Mouse (Mus musculus): ENCODE measurements around the gene Prdm11.

Prdm11 gene

GRCm38 (mm10) chr2:92931061-92931460 is 114.9 kb downstream of the Prdm11 start:
- no peak for DNase-seq (ENCODE audit: low read depth, low spot score)

DNA sequence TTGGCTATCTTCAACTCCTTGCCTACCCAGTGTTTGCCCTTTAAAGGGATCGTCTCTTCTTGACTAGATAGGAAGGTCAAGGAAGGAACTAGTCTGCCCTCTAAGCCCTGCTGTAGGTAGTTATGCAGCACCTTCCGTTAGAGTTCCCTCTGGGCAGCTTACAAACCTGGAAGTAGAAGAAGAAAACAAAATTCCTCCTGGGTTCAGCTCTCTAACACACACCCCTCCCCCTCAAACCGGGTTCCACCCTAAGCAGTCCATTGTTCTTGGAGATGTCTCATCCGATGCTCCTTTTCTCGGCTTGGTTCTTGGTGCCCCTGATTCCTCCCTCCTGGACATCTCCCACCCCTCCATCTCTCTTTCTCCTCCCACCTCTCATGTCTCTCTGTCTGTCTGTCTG is 116.3 kb downstream of the Prdm11 start:
- DNase-seq (ENCODE audit: low read depth, low spot score): no peak

GRCm38 (mm10) chr2:92924677-92925259 is 121.2 kb downstream of the Prdm11 start:
- DNase-seq (ENCODE audit: low read depth, low spot score): no peak

DNA sequence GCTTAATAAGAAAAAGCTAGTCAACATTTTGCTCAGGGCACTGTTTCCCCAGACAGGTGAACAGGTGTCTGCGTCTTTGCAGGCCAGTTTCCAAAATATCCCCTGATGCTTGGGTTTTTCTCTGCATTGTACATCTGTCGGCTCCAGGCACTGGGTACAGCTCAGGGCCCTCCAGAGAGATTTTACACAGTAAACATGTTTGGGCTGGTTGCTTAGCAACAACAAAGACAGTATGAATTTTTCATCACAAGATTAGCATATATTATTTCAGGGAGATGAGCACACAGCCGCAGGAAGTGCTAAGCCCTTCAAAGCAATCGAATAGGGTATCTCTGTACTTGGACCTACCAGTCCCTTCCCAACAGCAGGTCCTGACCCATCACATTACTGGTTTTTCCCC is 125.3 kb downstream of the Prdm11 start:
- DNase-seq (ENCODE audit: low read depth, low spot score): no peak

- DNase-seq (ENCODE audit: low read depth, low spot score): no peak
These were observed 128.4 kb downstream of the Prdm11 start for GRCm38 (mm10) chr2:92917405-92918142.

DNA sequence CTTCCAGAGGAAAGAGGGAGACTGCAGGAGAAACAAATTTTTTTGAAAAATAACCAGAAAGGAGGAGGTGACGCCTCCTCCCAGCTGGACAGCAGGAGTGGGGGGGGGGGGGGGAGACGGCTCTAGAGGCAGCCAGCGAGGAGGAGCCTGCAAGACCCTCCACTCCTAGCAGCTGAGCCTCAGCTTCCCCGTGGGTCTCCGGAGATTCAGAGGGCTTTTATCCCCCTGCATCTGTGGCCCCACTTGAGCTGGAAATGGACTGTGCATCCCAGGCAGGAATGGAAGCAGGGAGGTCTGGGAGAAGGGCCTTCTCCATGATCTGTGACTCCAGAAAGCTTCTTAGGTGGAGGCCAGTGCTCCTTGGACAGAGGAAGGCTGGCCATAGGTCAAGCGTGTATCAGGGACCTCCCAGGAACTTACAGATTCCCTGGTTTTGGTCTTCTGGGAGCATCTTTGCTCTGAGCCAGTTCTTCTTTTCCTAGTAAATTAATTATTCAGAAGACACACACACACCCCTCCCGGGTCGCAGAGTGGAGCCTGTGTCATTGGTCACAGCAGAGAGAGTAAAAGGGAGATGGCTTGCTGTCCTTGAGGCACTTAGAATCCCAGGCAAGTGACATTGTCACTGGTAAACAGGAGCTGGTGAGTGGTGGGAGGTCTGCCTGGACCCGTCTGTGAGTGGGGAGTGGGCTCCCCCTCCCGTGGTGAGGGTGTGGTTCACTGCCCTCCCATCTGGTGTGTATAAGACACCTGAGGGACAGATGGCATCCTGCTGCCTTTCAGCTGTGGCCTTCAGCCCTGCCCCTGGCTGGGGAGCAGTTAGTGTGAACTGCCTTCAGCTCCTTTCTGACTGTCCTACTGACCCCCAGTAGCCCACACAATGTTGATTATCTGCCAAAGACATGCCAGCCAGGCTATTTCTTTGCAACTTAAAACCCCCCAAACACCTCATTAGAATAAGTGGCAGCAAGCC is 130.0 kb downstream of the Prdm11 start:
- DNase-seq (ENCODE audit: low read depth, low spot score): no peak

All from retina, adult 2 months (tissue).